Mouse (Mus musculus): Measurements from ENCODE around the gene Ankrd66. TPM values are rescaled to one million over a fixed set of nuclear protein-coding genes. Genes with fewer than 3 reads are reported as not detected.

Gene Ankrd66
- polyA plus RNA-seq, 1 experiment from 2014 or later = 2.1 TPM

DNA sequence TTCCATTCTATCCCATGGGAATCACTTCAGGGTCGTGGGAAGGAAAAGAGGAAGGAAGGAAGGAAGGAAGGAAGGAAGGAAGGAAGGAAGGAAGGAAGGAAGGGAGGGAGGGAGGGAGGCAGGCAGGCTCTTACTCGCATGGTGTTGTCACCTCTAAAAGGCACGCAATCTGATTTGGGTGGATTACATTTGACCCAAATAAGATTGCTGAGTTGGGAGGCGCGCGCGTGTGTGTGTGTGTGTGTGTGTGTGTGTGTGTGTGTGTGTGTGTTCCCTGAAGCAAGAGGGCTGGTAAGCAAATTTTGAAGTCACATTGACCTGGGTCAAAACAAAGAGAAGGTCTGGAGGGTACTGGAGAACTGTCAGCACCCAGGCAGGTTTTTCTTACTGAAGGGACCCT, 25.8 kb upstream of the Ankrd66 start:
- WGBS = 54% methylated on average over 7 of the region's 7 CpGs
- peak overlapping the region; percentile 67 for H3K4me2 ChIP-seq (replicated peaks)
- no peaks in the 10 kb centered on the region for H3K36me3 ChIP-seq (replicated peaks; ENCODE audit: control insufficient read depth, insufficient read depth)
- no peaks in the 10 kb centered on the region for H3K27me3 ChIP-seq (ENCODE audit: control insufficient read depth, insufficient read depth, low read length)
- ATAC-seq (ENCODE audit: low FRiP score) (no peak), DNase-seq (ENCODE audit: low spot score) (no peak)
- H3K4me3 ChIP-seq (replicated peaks; ENCODE audit: low read length) = peak overlapping the region; percentile 7; the same call in 1 of the 2 replicates
- H3K9ac ChIP-seq = no peak overlapping the region
- no peaks in the 10 kb centered on the region; the same call in 1 of the 2 replicates for H3K4me1 ChIP-seq (replicated peaks; ENCODE audit: control insufficient read depth, insufficient read depth, low read length)
- H3K9me3 ChIP-seq (ENCODE audit: control insufficient read depth, low read length) = no peaks in the 10 kb centered on the region
- no peak overlapping the region for H3K27ac ChIP-seq

DNA sequence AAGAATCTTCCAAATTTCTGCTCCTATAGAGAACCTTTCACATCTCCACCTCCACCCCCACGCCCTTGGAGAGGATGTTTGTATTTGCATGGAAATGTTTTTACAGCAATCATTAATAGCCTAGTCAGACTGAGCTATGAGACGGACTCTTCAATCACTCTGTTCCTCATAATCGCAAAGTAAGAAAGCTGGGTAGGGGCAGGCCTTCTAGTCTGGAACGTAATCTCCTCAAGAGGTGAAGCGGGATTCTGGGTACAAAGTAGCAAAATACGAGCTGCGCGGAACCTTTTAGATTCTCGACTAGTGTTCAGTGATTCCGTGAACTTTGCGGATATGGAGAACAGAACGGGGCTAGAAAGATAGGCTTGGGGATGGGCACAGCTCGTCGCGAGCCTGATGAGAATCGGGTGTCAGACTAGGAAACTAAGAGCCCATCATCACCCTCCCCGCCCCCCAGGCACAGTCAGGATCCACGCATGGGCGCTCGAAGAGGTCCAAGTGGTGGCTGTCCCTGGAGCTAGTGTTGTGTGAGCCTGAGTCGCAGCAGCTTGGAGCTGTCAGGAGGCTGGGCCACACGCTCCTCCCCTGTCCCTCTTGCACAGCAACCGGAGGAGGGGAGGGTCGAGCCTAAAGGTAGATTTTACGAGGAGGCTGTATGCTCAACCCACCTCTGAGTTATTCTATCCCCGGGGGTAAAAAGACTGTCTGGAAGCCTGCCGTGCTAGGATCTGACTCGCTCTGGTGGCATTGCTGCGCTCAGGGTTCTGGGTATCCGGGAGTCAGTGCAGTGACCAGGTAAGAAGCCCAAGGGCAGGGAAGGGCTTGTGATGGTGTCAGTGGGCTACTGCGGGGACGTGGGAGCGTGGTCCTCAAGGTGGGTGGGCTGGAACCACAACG, 24.8 kb upstream of the Ankrd66 start, which contains the start of gene Pla2g7:
TSS of gene Pla2g7 (plus strand) at position 107 of the 897 bp plus-strand sequence.
- DNase-seq (ENCODE audit: low spot score) (peak; percentile 64), ATAC-seq (ENCODE audit: low FRiP score) (peak; percentile 87)
- Histone ChIP-seq H3K9me3 (ENCODE audit: control insufficient read depth, low read length) (no peaks in the 10 kb centered on the region), H3K4me2 (replicated peaks) (peak within 1 kb of the TSS; percentile 67), H3K4me1 (replicated peaks; ENCODE audit: control insufficient read depth, insufficient read depth, low read length) (no peaks in the 10 kb centered on the region; the same call in 1 of the 2 replicates), H3K36me3 (replicated peaks; ENCODE audit: control insufficient read depth, insufficient read depth) (no peaks in the 10 kb centered on the region), H3K4me3 (replicated peaks; ENCODE audit: low read length) (peak within 1 kb of the TSS; percentile 35), H3K27ac (peak within 1 kb of the TSS; percentile 64), H3K27me3 (ENCODE audit: control insufficient read depth, insufficient read depth, low read length) (no peaks in the 10 kb centered on the region), H3K9ac (peak within 1 kb of the TSS; percentile 58)
- under 1% methylated on average over 34 of the region's 34 CpGs for WGBS

DNA sequence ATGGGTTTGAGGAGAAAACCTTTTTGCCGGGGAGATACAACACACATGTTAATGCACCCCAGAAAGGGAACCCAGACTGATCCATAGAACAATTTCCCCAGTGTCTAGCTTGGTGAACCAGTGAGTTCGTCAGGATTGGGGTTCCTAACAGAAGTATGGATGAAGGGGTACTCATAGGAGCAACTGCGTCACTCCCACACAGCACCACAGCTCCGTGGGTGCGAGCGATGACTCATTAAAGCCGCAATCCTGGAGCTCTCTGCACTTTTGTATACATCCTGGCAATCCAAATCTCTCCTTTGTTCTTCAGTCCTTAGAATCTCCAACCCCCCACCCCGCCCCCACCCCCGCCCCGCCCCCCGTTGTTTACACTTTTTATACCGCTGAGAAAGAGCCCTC, 24.2 kb upstream of the Ankrd66 start:
- Histone ChIP-seq H3K4me2 (replicated peaks) (peak overlapping the region; percentile 67), H3K9ac (peak overlapping the region; percentile 58; the same call in 1 of the 2 replicates), H3K27ac (peak overlapping the region; percentile 64; the same call in 1 of the 2 replicates), H3K4me1 (replicated peaks; ENCODE audit: control insufficient read depth, insufficient read depth, low read length) (no peaks in the 10 kb centered on the region; the same call in 1 of the 2 replicates), H3K27me3 (ENCODE audit: control insufficient read depth, insufficient read depth, low read length) (no peaks in the 10 kb centered on the region), H3K4me3 (replicated peaks; ENCODE audit: low read length) (peak overlapping the region; percentile 35), H3K36me3 (replicated peaks; ENCODE audit: control insufficient read depth, insufficient read depth) (no peaks in the 10 kb centered on the region), H3K9me3 (ENCODE audit: control insufficient read depth, low read length) (no peaks in the 10 kb centered on the region)
- ATAC-seq (ENCODE audit: low FRiP score) (no peak), DNase-seq (ENCODE audit: low spot score) (no peak)
- WGBS = 4% methylated on average over 12 of the region's 12 CpGs

DNA sequence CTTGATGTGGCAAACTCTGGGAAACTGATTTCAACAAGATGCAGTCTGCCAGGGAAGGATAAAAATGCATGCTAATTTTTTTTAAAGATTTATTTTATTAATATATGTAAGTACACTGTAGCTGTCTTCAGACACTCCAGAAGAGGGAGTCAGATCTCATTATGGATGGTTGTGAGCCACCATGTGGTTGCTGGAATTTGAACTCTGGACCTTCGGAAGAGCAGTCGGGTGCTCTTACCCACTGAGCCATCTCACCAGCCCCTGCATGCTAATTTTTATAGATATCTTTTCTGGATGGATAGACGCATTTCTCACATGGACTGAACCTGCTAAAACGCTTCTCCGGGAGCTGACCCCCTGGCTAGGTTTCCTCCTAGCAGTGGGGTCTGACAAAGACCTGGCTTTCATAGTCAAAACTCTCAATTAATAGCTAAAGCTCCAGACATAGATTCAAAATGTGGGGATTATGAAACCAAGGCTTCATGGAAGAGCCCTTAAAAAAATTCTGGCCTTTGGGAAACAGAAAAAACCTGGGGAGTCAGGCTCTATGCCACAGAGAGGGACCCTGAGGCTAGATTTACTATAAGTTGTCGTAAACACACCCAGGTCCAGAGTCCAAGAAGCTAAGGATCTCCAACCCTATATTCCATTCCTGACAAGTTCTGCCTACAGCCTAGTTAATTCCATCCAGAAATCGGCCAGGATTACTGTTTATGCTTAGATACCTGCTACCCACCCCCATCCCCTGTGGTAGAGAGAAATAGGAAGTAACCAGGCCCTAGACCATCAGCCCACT, 20.0 kb upstream of the Ankrd66 start:
- Histone ChIP-seq H3K9me3 (ENCODE audit: control insufficient read depth, low read length) (no peaks in the 10 kb centered on the region), H3K4me3 (replicated peaks; ENCODE audit: low read length) (no peak overlapping the region), H3K4me2 (replicated peaks) (no peak overlapping the region), H3K27me3 (ENCODE audit: control insufficient read depth, insufficient read depth, low read length) (no peaks in the 10 kb centered on the region), H3K9ac (no peak overlapping the region), H3K27ac (no peak overlapping the region), H3K4me1 (replicated peaks; ENCODE audit: control insufficient read depth, insufficient read depth, low read length) (no peaks in the 10 kb centered on the region; the same call in 1 of the 2 replicates), H3K36me3 (replicated peaks; ENCODE audit: control insufficient read depth, insufficient read depth) (no peaks in the 10 kb centered on the region)
- ATAC-seq (ENCODE audit: low FRiP score) (no peak), DNase-seq (ENCODE audit: low spot score) (no peak)
- 87% methylated on average over 7 of the region's 7 CpGs for WGBS

DNA sequence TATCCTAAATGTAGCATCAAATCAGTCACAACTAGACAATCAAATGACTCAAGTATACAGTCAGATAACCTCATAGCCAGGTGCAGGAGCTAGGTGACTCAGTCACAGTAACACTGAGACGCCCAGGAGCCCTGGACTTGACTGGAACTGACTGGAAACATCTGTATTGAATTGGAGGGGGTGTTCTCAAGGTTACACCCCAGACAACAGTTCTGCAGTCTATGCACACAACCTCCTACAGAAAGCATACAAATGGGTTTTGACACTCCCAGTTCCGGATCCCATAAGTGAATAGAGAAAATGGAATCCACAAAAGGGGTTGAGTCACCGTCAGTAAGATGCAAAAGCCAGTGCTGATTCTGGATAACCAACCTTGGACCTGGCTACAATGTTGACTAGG, 15.2 kb upstream of the Ankrd66 start:
- no peak overlapping the region for H3K4me3 ChIP-seq (replicated peaks; ENCODE audit: low read length)
- no peaks in the 10 kb centered on the region for H3K4me1 ChIP-seq (replicated peaks; ENCODE audit: control insufficient read depth, insufficient read depth, low read length)
- no peak overlapping the region for H3K9ac ChIP-seq
- no peaks in the 10 kb centered on the region for H3K27me3 ChIP-seq (ENCODE audit: control insufficient read depth, insufficient read depth, low read length)
- no peak overlapping the region for H3K27ac ChIP-seq
- H3K36me3 ChIP-seq (replicated peaks; ENCODE audit: control insufficient read depth, insufficient read depth) = no peaks in the 10 kb centered on the region
- no peaks in the 10 kb centered on the region for H3K9me3 ChIP-seq (ENCODE audit: control insufficient read depth, low read length)
- DNase-seq (ENCODE audit: low spot score) (no peak), ATAC-seq (ENCODE audit: low FRiP score) (no peak)
- H3K4me2 ChIP-seq (replicated peaks) = no peak overlapping the region
- WGBS = 87% methylated on average over 3 of the region's 3 CpGs

DNA sequence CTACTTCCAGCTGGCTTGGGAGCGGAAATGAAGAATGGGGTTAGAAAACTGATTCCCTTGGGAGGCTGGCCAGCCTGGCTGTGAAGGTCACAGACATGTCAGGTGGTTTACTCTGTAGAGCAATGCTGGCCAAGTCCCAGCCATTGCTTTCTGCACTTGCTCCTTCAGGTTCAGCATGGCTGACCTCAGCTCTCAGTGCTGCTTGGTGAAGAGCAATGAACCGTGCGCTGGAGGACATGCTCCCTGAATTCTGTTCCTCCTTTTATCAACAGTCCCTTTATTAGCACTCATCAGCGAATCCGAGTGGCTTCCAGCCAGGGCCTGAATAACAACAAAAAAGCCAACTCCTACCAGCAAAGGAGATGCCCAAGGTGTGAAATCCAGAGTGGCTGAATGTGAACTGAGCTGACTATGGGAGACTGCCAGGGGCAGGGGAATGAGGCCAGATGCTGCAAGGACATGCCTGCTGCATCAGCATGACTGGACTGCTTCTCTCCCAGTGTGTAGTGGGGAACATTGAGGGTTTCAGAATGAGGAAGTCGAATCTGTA, 14.2 kb upstream of the Ankrd66 start:
- WGBS = 18% methylated on average over 6 of the region's 6 CpGs
- no peaks in the 10 kb centered on the region for H3K36me3 ChIP-seq (replicated peaks; ENCODE audit: control insufficient read depth, insufficient read depth)
- H3K4me3 ChIP-seq (replicated peaks; ENCODE audit: low read length) = no peak overlapping the region
- H3K9ac ChIP-seq = no peak overlapping the region
- no peak overlapping the region for H3K4me2 ChIP-seq (replicated peaks)
- no peaks in the 10 kb centered on the region for H3K4me1 ChIP-seq (replicated peaks; ENCODE audit: control insufficient read depth, insufficient read depth, low read length)
- no peak overlapping the region for H3K27ac ChIP-seq
- no peaks in the 10 kb centered on the region for H3K27me3 ChIP-seq (ENCODE audit: control insufficient read depth, insufficient read depth, low read length)
- H3K9me3 ChIP-seq (ENCODE audit: control insufficient read depth, low read length) = no peaks in the 10 kb centered on the region
- peak; percentile 60 for DNase-seq (ENCODE audit: low spot score)
- ATAC-seq (ENCODE audit: low FRiP score) = peak; percentile 96

DNA sequence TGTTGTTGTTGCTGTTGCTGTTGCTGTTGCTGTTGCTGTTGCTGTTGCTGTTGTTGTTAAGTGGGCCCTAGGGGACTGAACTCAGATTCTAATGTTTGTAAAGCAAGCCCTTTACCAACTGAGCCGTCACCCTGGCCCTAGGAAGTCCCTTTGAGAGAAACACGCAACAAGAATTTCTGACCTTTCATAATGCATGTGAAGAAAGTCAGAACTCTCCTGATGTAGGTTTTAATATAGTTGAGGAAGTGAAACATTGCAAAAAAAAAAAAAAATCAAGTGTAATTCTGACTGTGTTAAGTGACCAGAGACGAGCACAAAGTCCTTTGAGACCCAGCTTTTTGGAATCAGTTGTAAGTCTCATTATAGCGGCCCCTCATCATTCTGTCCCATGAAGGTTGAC, 13.7 kb upstream of the Ankrd66 start:
- Histone ChIP-seq H3K4me2 (replicated peaks) (no peak overlapping the region), H3K36me3 (replicated peaks; ENCODE audit: control insufficient read depth, insufficient read depth) (no peaks in the 10 kb centered on the region), H3K9me3 (ENCODE audit: control insufficient read depth, low read length) (no peaks in the 10 kb centered on the region), H3K4me3 (replicated peaks; ENCODE audit: low read length) (no peak overlapping the region), H3K27ac (no peak overlapping the region), H3K4me1 (replicated peaks; ENCODE audit: control insufficient read depth, insufficient read depth, low read length) (no peaks in the 10 kb centered on the region), H3K27me3 (ENCODE audit: control insufficient read depth, insufficient read depth, low read length) (no peaks in the 10 kb centered on the region), H3K9ac (no peak overlapping the region)
- 61% methylated on average over 4 of the region's 4 CpGs for WGBS
- ATAC-seq (ENCODE audit: low FRiP score) (peak; percentile 3), DNase-seq (ENCODE audit: low spot score) (no peak)

DNA sequence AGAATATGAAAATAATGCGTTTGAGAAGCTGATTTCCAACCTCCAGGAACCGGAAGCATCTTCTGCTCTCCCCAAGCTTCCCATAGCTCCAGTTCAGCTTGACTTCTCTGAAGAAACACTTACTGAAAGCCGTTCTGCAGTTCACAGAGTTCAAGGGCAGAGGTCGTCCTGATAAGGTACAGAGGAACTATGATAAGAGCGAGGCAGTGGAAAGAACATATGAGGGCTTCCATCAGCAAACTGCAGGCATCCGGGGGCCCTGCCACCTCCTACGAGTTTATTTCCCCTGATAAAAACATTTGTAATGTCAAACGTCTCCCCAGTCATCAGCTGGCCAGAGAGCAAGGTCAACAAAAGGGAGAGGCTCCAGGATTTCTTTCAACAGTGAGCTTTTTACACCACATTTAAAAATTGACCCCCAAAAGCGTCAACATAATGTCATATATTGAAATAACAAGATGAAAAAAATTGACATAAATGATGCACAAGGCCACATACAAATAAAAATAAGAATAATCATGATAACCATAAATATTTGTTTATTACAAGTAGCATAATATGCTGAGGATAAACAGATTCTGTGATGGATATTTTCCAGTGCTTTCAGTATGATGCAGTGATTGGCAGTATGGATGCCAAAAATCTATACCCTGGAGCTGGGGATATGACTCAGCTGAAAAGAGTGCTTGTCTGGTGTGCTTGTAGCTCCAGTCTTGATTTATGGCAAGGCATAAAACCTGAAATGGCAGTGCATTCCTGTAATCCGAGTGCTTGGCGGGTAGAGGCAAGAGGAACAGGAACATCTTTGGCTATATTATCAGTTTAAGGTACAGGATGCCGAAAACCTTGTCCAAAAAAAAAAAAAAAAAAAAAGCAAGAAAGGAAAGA, 11.3 kb upstream of the Ankrd66 start:
- H3K9me3 ChIP-seq (ENCODE audit: control insufficient read depth, low read length) = no peaks in the 10 kb centered on the region

More for the DNA sequence above, 11.3 kb upstream of the Ankrd66 start:
- H3K4me3 ChIP-seq (replicated peaks; ENCODE audit: low read length) = no peak overlapping the region
- H3K4me2 ChIP-seq (replicated peaks) = no peak overlapping the region
- ATAC-seq (ENCODE audit: low FRiP score) = no peak
- 81% methylated on average over 12 of the region's 12 CpGs for WGBS
- no peak overlapping the region for H3K9ac ChIP-seq
- H3K4me1 ChIP-seq (replicated peaks; ENCODE audit: control insufficient read depth, insufficient read depth, low read length) = no peaks in the 10 kb centered on the region
- no peak overlapping the region for H3K27ac ChIP-seq
- no peaks in the 10 kb centered on the region for H3K27me3 ChIP-seq (ENCODE audit: control insufficient read depth, insufficient read depth, low read length)
- H3K36me3 ChIP-seq (replicated peaks; ENCODE audit: control insufficient read depth, insufficient read depth) = no peaks in the 10 kb centered on the region
- no peak for DNase-seq (ENCODE audit: low spot score)
